Mouse (Mus musculus) Patski (cell line): ENCODE data around the gene Cyp4a32. TPM values are rescaled to one million over a fixed set of nuclear protein-coding genes. Genes with fewer than 3 reads are reported as not detected.
"Not testable (repeated sequence)": the region's sequence is repeated elsewhere in the genome, so short reads cannot be mapped to it uniquely, and the experiment has no call there.

Source experiments
- ATAC-seq: fragments of 100-300 bp; one replicate; pipeline ENCODE4 v1.8.0; 2021
- CTCF ChIA-PET: fragments of 350-600 bp; sonication (Branson Sonifier 250); formaldehyde crosslinking; loops from one replicate; lab custom pipeline; 2022; ENCODE audit warnings: inconsistent platforms; lab: Charles Lee
- POLR2A ChIA-PET: fragments of 350-600 bp; sonication (Branson Sonifier 250); formaldehyde crosslinking; loops from one replicate; lab custom pipeline; 2022; ENCODE audit warnings: antibody characterized with exemption, inconsistent platforms; lab: Charles Lee
- DNase-seq: peaks from one replicate; pipeline ENCODE4 v3.0.0-alpha.2; 2011; ENCODE audit warnings: low read depth, low spot score
- H3K27me3 ChIP-seq: fragments of 371-371 bp; one replicate; pipeline ENCODE4 v1.5.1; 2021
- CTCF ChIP-seq: fragments of 100-300 bp; IDR thresholded peaks from one replicate; pipeline ENCODE4 v1.5.1; 2021
- in situ Hi-C: fragments of 300-500 bp; cut with MboI; formaldehyde crosslinking; loops from 3 replicates; pipeline ENCODE4 v1.11.1; 2018; ENCODE audit warnings: low pct_unique_long_range_greater_than_20kb, mixed read lengths
- polyA plus RNA-seq: library from polyadenylated mRNA; unstranded; gene quantifications from one replicate; pipeline ENCODE4 v1.2.3, GENCODE M21; 2021

Gene Cyp4a32
- not detected for polyA plus RNA-seq

DNA sequence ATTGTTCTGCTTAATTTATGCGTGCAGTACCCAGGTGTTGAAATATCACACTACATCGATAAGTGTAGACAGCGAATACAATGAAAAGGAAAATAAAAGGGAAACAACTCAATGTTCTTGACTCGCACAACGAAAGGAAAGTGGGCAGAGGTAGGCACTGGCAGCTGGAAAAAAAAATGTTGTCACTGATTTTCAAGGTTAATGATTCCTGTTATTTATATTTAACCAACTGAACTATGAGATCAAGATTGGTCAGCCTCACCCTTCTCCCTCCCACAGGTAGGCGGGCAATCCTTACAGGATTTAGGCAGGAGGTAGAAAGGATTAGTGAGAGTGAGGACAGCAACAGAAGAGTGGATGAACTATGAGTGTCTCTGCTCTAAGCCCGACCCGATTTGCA is at the start of gene Cyp4a32:
Cyp4a32 (plus strand) TSS at position 359 of the 400 bp plus-strand sequence.
- DNase-seq, in situ Hi-C loops, H3K27me3 ChIP-seq, CTCF ChIA-PET, POLR2A ChIA-PET, ATAC-seq: not testable (repeated sequence)

DNA sequence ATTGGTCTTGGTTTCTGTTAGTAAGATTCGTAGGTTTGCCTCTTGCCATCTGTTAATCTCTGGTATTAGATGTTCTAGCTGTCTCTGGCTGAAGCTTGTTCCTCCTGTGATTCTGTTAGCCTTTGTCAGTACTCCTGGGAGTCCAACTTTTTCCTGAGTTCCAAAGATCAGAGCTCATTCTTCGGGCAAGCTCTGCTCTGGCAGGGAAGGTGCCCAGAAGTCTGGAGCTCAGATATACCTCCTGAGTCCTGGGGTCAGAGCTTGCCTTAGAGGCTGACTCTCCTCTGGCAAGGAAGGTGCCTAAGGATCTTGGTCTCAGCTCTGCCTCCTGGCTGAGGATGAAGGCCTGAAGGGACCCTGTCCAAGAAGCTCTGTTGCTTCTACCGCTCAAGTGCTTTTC is 48.0 kb upstream of the Cyp4a32 start:
- no peaks in the 10 kb centered on the region for H3K27me3 ChIP-seq
- ChIA-PET POLR2A (no interaction called here), CTCF (no interaction called here)
- DNase-seq (no peak), ATAC-seq (no peak)
- in situ Hi-C loops: no loop called here
- TF ChIP-seq CTCF: no peak

DNA sequence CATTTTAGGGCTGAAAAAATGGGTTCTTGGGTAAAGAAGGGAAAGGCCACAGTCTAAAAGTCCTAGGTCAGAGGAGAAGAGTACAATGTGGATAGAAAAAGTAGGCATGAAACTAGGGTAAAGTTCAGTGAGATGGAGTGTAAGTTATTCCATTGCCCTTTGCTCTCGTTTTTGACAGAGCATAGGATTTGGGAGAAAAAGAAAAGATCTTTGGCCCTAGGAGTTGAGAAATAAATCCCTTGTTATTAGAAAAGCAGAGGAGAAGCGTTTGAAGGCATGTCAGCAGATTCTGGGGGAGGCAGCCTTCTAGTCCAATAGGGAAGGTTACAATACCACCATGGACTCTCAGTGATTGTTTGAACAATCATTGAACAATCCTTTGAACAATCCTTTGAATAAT is 45.3 kb upstream of the Cyp4a32 start:
- in situ Hi-C loops: no loop called here
- ChIA-PET POLR2A (no interaction called here), CTCF (no interaction called here)
- no peak for DNase-seq
- no peak for TF ChIP-seq CTCF
- no peaks in the 10 kb centered on the region for H3K27me3 ChIP-seq
- no peak for ATAC-seq

DNA sequence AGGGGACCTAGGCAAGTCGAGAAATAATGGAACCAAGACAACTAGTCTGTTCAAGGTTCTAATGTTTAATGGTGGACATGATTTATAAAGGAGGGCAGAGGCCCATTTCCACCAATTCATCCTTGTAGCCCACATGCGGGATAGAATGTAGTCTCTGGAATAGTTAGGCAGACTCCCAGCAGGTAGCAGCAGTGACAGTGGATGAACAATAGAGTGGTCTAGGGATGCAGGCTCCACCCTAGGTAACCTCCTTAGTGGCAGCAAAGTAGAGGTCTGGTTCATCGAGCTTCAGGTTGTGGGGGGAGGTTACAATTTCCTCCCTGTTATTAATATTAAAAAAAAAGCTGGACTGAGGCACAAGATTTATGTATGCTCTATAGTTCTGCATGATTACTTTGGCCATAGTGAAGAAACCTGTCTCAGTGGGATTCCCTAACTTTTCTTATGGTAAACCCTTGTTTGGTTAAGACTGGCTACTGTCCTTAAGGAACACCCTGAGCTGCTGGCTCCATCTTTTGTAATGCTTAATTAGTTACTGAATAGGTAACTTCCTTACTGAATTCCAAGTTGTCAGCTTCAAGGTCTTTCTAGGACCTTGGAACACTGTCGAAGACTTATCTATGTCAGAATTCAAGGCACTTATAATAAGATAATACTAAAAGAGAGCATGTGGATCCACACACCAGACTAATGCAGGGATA is 42.8 kb upstream of the Cyp4a32 start:
- no peak for ATAC-seq
- POLR2A ChIA-PET: no interaction called here
- no peak for TF ChIP-seq CTCF
- no peaks in the 10 kb centered on the region for H3K27me3 ChIP-seq
- in situ Hi-C loops: no loop called here
- DNase-seq: no peak
- CTCF ChIA-PET: no interaction called here

DNA sequence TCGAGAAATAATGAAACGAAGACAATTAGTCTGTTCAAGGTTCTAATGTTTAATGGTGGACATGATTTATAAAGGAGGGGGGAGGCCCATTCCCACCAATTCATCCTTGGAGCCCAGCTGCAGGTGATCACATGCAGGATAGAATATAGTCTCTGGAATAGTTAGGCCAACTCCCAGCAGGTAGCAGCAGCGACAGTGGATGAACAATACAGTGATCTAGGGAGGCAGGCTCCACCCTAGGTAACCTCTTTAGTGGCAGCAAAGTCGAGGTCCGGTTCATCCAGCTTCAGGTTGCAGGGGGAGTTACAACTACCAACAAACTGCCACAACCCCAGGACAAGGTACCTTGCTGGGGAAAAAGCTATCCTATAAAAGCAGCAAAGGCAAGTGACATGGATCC is 39.5 kb upstream of the Cyp4a32 start:
- in situ Hi-C loops, H3K27me3 ChIP-seq, CTCF ChIA-PET, DNase-seq, POLR2A ChIA-PET, ATAC-seq: not testable (repeated sequence)

DNA sequence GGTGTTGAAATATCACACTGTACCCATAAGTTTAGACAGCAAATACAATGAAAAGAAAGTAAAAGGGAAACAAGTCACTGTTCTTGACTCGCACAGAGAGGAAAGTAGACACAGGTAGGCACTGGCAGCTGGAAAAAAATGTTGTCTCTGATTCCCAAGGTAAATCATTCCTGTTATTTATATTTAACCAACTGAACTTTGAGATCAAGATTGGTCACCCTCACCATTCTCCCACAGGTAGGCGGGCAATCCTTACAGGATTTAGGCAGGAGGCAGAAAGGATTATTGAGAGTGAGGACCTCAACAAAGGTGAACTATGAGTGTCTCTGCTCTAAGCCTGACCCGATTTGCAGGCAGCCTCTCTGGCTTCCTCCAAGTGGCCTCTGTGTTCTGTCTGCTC is 37.4 kb upstream of the Cyp4a32 start, which contains the start of gene Cyp4a31:
Cyp4a31 (plus strand) TSS at position 249 of the 400 bp plus-strand sequence.
- POLR2A ChIA-PET: no interaction called here
- no peaks in the 10 kb centered on the region for H3K27me3 ChIP-seq
- CTCF ChIA-PET: no interaction called here
- ATAC-seq: no peak
- no peak for TF ChIP-seq CTCF
- in situ Hi-C loops: no loop called here
- no peak for DNase-seq

DNA sequence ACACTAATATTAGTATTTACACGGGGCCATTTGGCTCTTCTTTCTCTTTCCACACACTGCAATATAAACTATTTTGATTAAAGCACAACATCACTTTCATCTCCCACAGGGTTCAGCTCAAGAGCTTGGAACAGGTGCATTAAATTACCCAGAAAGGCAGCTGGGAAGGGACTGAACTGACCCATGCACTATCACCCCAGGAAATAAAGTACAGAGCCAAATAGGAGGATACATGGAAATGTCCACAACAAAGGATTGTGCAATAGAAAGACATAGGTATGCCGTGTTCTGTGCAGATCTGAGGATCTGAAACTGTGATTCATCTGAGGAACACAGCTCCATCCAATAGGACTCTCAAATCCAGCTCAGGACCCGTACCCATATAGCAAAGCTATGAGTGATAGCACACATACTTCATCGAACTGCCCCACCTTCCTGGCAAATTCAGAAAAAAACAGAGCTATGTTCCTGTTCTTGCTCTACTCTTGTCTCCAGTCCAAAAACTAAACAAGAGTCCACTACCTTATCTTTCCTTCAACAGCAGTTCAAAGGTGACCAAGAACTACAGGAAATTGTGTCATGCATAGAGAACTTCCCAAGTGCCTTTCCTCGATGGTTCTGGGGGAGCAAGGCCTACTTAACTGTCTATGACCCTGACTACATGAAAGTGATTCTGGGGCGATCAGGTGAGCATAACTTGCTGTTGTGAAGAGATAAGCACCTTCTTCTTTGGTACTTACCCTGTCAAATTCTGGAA is 36.1 kb upstream of the Cyp4a32 start:
- H3K27me3 ChIP-seq, ATAC-seq, DNase-seq, CTCF ChIA-PET, in situ Hi-C loops, POLR2A ChIA-PET: not testable (repeated sequence)

DNA sequence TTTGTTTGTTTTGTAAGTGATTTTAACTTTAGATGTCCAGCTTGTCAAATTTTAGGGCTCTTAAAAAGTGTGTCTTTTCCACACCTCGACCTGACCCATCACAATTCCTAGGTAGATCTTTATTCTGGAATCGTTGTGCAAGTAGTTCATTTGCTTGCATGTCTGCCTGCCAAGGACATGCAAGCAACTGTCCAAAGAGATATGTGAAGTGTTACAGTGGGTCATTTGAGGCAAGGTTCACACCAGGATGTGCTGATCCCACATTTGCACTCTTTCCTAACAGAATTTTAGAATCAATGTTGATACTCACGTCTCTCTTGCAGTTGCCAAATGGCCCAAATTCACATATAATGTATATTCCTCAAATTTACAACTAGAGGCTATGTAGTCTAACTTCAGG is 25.5 kb upstream of the Cyp4a32 start:
- ATAC-seq: no peak
- ChIA-PET CTCF (no interaction called here), POLR2A (no interaction called here)
- no peak for DNase-seq
- no peaks in the 10 kb centered on the region for H3K27me3 ChIP-seq
- in situ Hi-C loops: loop anchor here (5.0 kb wide), 1 partner anchor 43 kb away; no protein-coding TSS in a partner anchor
- TF ChIP-seq CTCF: no peak

DNA sequence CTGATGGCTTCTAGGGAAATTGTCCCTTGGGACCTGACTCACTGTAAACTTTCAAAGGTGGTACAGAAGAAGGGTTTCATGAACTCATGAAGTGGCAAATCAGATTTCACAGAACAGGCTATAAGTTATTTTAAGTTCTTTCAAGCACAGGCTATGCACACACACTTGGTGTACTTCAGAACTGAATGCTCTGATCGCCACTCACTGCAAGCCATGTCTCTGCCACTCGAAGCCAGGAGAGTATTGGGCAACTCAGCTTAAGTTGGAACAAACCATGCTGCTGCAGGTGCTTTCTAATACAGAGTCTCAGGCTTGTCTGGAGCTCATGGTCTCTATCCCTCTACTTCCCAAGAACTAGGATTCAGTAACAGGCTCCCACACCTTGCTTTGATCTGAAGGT is 25.0 kb upstream of the Cyp4a32 start:
- TF ChIP-seq CTCF: no peak
- DNase-seq: no peak
- CTCF ChIA-PET: no interaction called here
- no peaks in the 10 kb centered on the region for H3K27me3 ChIP-seq
- ATAC-seq: no peak
- in situ Hi-C loops: loop anchor here (5.0 kb wide), 1 partner anchor 43 kb away; no protein-coding TSS in a partner anchor
- POLR2A ChIA-PET: no interaction called here

DNA sequence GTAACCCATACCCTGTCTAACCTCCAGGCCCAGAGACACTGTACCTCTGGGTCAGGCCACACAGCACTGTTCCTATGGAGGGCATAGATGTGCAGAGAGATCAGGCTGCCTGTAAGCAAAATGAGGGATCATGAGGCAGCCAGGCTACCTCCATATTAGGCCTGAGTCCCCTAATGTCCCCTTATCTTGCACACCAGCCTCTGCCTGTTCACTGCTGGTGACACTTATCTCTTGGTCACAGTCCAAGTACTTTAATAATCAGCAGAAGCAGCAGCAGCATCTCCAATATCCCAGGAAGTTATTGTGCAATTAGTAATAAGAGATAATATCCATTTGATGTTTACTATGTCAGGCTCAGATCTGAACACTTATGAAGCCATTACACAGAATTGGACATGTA is 17.7 kb upstream of the Cyp4a32 start:
- no peak for DNase-seq
- in situ Hi-C loops: no loop called here
- ATAC-seq: no peak
- H3K27me3 ChIP-seq: no peaks in the 10 kb centered on the region
- POLR2A ChIA-PET: no interaction called here
- no peak for TF ChIP-seq CTCF
- CTCF ChIA-PET: no interaction called here

DNA sequence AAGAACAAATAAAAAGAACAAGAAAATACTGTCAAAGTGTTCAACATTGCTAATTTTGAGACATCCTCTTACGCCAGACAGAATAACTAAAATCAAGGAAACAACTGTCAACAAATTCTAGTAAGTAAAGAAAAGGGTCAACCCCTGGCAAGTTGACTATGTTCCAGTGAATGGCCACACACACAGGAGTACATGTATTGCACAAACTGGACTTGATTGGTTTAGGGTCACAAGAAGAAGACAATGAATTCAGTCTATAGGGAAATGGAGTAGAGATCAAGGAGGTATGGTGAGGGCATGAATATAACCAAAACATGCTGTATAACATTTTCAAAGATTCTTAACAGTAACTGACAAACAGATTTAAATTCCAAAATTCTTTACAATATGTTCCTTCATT is 4.4 kb upstream of the Cyp4a32 start:
- ATAC-seq: no peak
- CTCF ChIA-PET: no interaction called here
- in situ Hi-C loops: loop anchor here (10.0 kb wide), 1 partner anchor 82 kb away; the partner anchor contains the start of gene Cyp4a10

More for the DNA sequence above, 4.4 kb upstream of the Cyp4a32 start:
- no peak for DNase-seq
- POLR2A ChIA-PET: no interaction called here
- TF ChIP-seq CTCF: no peak
- no peaks in the 10 kb centered on the region for H3K27me3 ChIP-seq
